Mouse (Mus musculus) E14TG2a.4 (cell line): Measurements from ENCODE around the gene Cpeb1.

Source experiments
- CTCF ChIP-seq: conservative IDR thresholded peaks from 2 replicates; pipeline ENCODE4 v1.5.1; 2014; ENCODE audit warnings: low read length
- NANOG ChIP-seq: IDR thresholded peaks from 2 replicates; pipeline ENCODE4 v1.6.1; 2014; ENCODE audit warnings: borderline replicate concordance, low read length, mixed read lengths

DNA sequence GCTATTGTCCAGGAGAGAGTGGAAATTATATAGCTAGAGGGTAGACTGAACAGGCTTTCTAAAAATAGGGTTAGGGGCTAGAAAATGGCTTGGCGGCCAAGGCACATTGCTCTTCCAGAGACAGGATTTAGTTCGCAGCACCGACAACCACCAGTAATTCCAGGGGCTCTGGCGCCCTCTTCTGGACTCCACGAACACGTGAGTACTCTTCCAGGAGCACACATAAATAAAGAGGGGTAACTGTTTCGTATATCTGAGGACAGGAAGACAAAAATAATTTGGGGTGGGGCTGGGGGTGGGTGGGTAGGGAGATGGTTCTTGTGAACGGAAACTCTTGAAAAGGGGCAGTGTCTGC, 118.9 kb downstream of the Cpeb1 start:
- TF ChIP-seq CTCF, result peak; percentile 49
- no peak for TF ChIP-seq NANOG
